Mouse (Mus musculus): ENCODE results near the gene Anpep.

GRCm38 (mm10) chr7:79819515-79819914, 41.3 kb downstream of the Anpep start:
- no peak for TF ChIP-seq CTCF (IDR thresholded peaks at IDR 0.05; ENCODE audit: low read depth)
- TF ChIP-seq EP300 (optimal IDR thresholded peaks at IDR 0.05), result no peak

Measured in stomach, postnatal 0 days (tissue).